Mouse (Mus musculus) megakaryocyte, adult 5-6 weeks (primary cell): ENCODE measurements around the gene Ccr1l1. TPM values are rescaled to one million over a fixed set of nuclear protein-coding genes. Genes with fewer than 3 reads are reported as not detected.

Experiments used
- ATAC-seq: 2 replicates; pipeline ENCODE4 v1.8.0; 2016; ENCODE audit warnings: mild to moderate bottlenecking, inconsistent platforms; ENCODE audit not compliant: poor library complexity, severe bottlenecking
- total RNA-seq, 2 experiments: library from RNA; stranded (forward) in 1 of 2; stranded (reverse) in 1 of 2; fragments of 153-499, 151-499 nt in 1 of 2; fragments of 221-1000, 200-1000 nt in 1 of 2; gene quantifications; 2 replicates each; pipeline versions ENCODE4 v1.2.3 to v1.2.4; 2015 to 2017

Gene Ccr1l1
- total RNA-seq (2015) = 0.23 and 1.0 TPM in 2 replicates
- total RNA-seq (2017) = 0.33 TPM in 1 of 2 replicates, not detected in the other

DNA sequence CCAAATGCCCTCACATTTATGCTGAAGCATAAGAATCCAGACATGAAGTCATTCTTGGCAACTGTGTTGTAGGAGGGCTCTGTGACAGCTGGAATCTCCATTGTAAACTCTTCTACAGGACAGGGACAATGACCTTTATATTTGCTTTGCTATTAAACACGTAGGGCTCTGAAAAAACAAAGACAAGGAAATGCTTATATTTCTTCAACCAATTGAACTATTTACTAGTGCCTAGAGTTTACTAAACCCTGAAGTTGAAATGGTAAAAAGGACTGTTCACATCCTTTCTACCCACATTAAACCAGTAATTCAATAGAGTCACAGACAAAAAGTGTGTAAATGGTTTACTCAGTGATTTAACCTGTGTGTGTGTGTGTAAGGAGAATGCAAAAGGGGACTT lies at the start of gene Ccr1l1:
TSS of gene Ccr1l1 (minus strand) at position 101 of the 400 bp plus-strand sequence.
- ATAC-seq = no peak

DNA sequence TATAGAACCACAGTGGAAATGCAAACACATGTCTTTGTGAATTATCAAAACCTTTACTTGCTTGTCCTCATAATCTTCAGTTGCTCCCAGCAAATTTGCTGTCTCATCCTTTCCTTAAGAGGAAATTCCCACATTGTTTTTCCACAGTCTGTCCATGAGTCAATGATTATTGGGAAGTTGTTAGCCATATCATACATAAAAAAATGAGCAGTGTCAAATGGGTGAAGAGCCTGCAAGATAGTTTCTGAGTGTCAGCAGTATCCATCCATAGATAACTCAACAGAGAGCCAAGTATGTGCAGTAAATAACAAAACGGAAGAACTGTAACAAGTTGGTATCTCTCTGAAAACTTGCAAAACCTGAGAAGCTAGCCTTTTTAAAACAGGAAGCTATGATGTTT lies 43.5 kb upstream of the Ccr1l1 start, which contains the start of gene Ccr3:
TSS of gene Ccr3 (plus strand) at position 301 of the 400 bp plus-strand sequence.
- peak; percentile 47; the same call in 1 of the 2 replicates for ATAC-seq

DNA sequence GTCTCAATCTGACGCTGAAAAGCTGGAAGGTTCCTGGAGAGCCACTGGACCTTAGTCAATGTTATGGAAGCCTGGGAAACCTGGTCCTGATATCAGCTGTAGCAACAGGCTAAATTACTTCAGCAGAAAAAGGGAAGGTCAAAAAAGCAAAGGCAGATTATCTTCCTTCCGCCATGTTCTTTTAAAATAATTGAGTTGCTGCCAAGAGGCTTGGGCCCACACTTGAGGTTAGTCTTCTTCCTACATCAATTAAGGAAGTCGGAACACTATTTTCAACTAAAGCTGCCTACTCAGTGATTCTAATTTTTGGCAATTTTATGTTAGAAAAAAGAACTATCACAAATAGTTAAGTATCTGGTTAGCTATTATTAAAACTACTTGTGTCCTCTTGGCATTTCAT lies 41.7 kb upstream of the Ccr1l1 start:
- peak; percentile 78 for ATAC-seq

DNA sequence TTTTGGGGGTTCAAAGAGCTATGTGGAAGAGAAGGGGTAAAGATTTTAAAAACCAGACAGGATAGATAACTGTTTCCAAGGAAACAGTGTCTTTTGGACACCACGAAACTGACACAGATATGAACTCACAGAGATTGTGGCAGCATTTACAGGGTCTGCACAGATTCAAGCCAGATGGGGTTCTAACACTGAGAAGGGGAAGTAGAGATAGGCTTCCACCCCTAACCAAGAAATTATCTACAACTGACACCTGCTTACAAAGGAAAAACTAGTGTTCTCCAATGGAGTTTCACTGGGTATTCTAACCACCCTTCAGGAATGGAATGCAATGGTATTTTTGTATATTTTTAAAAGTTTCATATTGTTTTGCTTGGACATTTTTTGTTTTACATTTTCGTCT lies 37.8 kb upstream of the Ccr1l1 start:
- no peak for ATAC-seq

DNA sequence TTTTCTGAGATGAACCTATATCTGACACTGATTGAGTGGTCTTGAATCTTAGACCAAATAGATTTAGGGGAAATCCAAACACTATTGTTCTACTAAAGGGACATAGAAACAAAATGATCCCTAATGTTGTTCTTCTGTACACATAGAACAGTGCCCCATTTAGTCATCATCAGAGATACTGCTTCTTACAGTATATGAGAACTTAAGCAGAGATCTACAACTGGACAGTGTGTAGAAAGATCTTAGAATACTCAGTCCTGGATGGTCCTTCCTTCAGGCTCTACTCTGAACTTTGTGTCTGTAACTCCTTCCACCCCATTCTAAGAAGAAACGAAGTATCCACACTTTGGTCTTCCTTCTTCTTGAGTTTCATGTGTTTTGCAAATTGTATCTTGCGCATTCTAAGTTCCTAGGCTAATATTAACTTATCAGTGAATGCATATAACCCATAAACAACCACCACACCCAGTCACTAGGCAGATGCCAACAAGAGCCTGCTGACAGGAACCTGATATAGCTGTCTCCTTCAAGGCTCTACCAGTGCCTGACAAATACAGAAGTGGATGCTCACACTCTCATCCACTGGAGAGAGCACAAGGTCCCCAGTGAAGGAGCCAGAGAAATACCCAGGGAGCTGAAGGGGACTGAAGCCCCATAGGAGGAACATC lies 36.9 kb upstream of the Ccr1l1 start:
- ATAC-seq = no peak

DNA sequence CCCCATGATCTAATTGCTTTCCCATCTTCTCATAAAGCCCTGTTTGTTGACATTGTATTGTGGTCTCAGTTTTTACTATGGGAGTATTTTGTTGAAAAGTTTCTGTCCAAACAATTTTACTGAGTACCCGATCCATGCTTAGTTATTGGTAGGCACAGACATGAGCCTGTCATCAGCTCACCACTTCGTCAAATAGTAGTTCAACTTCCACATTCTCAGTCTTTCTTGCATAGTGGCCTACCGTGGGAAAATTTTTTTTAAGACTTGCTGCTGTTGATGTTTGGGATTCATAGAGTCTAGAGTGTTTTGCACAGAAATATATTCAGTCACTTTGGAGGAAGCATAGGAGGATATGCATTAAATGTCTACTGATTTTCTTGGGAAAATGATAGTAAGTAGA lies 35.1 kb upstream of the Ccr1l1 start:
- peak; percentile 52 for ATAC-seq

DNA sequence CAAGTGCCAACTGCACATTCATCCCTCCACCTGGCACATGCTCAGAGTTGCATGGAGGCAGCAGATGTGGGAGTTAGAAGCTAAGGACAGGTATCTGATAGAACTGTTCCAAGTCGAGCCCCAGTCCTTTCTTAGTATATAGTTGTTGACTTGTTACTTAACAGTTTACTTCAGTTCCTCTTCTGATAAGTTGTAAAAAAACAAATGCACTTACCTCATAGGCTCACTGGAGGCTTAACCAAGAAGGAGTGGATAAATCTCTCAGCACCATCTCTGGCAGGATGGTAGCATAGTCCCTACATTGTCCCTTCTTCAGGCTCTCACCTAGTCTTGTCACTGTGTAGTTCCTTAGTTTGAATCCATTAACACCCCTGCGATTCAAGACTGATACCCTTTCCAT lies 34.5 kb upstream of the Ccr1l1 start:
- ATAC-seq = peak; percentile 56

DNA sequence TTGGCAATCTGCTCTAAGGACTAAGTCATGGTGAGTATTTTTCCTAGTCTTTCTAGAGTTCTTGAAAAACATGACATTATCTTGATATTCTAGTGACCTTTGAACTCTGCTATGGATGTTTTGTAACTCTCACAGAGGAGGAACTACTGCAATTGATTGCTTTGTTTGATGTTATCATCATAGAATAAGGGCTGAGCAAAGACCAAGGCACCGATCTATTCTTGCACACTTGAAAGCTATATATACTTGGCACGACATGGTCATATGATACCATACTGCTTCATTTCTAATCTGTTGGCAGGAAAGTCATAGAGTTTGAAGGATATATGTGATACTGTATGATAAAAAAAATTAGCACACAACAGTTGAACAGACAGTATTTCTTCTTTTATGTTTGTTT lies 21.6 kb upstream of the Ccr1l1 start:
- ATAC-seq = peak; percentile 56; the same call in 1 of the 2 replicates

DNA sequence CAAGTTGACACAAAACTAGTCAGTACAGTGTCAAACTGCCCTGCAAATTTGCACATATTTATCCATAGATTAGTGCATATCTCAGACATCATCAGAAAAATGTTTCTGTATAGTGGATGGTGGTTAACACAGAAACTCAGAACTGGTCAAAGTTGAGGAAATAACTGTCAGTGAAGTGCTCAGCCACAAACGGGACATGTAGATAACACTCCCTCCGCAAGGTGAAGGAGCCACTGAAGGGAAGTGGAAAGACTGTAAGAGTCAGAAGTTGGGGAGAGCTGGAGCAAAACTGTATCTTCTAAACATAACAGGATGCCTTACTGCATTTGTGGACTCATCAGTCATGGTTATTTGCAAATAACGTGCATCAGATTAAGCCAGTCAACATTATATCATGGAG lies 19.5 kb upstream of the Ccr1l1 start:
- peak; percentile 62 for ATAC-seq

DNA sequence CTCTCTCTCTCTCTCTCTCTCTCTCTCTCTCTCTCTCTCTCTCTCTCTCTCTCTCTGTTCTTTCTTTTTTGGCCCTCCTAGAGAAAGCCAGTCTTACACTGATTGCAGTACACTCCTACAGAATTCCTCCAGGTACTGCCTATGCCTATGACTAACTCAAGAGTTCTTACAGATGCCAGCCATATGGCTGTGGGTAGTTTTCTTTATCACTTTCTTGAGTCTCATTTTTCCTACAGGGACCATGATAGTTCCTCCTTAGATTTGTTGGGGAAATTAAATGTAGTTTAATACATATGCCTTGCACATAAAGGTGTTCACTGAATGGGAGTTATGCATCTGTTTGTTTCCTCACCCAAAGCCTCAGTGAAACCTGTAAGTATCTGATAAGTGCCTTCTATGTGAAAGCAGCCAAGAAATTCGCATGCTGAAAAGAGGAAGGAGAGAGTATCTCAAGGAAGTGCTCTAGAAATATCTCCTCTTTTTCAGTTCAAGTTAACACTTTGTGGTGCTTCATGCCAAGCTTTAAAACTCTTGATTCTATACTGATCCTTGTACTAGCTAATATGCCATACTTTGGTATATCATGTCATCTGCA lies 13.2 kb upstream of the Ccr1l1 start:
- peak; percentile 89 for ATAC-seq

DNA sequence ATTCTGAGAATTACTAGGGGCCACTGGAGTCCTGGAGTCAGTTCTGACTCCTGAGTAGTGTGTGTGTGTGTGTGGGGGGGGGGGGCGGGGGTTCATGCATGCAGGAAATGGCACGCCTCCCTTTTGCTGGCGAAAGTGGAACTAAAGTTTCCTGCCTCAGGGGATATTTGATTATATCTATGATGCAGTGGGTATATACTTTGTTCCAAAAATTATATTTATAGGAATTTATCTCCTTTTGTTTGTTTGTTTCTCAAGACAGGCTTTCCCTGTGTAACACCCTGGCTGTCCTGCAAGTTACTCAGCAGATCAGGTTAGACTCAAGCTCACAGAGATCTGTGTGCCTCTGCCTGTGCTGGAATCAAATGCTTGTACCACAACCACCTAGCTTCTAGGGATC lies 11.5 kb upstream of the Ccr1l1 start:
- no peak for ATAC-seq

DNA sequence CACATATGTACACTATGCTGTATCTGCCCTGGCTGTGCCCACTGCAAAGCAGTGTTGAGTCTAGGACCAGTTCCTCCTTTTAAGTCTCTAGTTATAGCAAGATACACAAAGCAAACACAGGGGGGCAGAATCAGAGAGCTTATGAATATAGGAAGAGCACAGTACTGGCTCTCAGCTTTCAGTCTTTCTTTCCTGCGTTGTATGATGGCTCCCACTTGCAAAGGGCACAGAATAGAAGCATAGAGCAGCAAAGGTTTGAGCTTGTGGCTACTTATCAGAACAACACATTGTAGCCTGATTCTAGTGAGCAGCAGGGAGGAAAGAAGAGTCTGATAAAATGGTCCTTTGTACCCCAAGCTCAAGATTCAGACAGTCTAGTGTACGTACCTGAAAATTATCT lies 8.0 kb upstream of the Ccr1l1 start:
- peak; percentile 86 for ATAC-seq

DNA sequence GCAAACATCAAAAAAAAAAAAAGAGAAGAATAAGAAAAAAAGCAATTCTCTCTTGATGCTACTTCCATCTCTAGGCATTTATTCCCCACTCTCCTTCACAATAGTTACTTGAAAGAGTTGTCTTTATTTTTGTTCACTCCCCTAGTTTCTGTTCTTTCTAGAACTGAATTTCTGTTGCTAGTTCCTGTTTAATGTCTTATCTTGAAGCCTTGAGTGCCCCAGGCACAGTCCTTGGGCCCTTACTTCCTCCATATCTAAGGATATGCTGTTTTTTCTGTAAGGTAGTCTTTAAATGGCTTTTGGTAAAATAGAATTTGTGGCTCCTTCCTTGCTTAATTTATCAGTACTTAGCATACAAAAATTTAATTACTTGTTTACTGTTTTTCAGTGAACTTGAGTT lies 6.7 kb upstream of the Ccr1l1 start:
- peak; percentile 36 for ATAC-seq

DNA sequence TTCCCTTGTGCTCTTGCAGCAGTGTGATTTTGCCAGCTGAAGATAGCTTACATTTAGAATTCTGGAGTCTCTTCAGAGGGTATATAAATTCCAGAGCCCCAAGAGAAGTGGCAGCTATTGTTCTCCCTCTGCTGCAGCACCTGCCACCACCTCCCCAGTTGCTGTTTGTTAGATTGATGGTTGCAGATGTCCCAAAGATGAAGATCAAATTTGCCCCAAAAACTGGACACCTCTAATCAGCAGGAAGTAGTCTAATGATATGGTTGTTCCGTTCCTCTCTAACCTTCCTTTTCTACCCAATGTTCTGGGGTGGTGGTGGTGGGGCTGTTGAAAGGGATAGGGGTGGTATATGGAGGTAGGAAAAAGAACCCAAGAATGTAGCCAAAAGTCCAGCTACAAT lies 4.5 kb upstream of the Ccr1l1 start:
- ATAC-seq = no peak

DNA sequence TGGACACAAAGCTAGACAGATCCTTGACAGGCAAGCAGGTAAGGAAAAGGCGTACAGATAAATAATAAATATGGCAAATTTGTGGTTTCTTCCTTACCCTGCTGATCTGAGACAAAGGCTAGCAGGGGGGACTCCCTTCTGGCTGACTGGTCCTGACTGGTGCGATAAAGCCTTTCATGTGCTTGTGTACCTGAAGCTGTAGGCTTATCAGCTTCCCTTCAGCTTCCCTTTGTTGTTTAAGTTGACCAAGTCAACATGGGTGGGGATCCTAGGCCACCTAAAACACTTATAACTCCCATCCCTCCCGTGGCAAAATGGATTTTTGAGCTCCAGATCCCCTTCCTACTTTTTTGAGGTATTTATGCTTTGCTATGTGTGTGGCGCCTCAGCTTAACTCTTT lies 3.7 kb upstream of the Ccr1l1 start:
- no peak for ATAC-seq

DNA sequence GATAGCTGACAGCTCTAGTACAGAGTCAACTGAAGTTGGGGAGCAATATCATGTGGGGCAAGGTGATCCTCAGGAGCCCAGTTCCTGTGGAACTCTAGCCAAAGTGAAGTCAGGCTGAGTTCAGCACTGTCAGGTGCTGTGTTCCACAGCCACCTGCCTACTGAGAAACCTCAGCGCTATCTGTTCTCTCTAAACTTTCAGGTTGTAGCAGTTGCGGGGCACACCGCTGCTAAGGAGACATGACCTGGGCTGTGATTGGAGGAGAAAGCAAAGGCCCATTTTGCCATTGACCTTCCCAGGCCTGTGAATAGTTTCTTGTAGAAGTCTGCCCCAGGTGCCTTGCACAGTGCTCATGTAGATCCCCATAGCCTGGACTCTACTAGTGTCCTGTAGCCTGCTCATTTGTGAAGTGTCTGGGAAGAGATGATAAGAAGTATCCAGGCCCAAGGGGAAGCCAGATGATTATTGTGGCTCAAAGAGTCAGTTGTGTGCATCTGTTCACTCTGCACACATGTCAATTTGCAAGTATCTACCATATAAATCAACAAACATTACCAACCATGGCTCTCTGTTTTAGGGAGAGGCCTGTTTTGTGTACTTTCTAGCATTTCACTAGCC lies 2.8 kb upstream of the Ccr1l1 start:
- ATAC-seq = peak; percentile 31

DNA sequence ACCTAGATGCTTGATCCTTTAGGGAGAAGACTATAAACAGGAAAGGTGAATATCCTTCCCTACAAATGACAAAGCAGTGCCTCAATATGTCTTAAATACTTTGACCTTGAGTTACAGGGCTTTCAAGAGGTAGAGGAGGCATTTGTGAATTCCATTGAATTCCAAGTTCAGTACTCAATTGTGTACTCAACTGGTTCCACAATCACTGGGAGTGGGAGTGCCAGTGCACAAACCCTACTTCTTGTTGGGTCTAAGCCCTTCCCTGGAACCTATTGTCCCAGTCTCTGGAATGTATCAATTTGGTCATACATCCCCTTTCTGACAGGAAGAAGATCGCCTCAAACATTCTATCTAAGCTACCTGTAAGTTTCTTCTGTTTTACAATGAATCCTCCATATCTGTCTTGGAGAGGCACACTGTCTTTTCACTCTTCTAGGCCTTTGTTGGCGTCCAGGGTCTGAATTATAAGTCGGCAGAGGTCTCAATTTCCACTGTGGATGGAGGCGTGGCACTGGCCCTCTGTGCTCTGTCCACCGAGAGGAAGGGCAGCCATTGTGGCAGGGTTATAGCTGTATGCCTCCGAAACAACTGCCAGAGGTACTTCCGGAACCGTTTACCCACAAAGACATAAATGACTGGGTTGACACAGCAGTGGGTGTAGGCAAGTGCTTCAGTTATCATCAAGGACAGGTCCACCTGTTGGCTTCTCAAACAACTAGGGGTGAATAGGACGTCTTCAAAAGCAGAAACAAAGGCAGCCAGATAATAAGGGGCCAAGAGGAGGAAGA lies 1.1 kb downstream of the Ccr1l1 start:
- no peak for ATAC-seq

DNA sequence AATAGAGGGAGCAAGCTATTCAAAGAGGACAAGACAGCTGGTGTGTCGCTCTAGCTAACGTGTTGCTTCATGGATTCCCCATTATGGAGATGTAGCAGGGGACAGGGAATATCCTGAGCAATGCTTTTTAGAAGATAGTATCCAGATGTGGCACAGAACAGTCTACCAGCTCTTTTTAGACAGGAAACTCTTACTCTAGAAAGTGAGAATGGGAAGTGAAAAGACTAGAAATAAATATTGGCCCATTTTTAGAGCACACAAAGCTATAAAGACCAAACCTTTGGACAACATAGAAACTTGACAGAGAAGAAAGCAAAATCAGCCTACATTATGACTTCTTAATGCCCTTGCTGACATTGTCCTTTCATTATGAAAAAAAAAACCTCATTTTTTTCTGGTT lies 2.6 kb downstream of the Ccr1l1 start:
- ATAC-seq = no peak

DNA sequence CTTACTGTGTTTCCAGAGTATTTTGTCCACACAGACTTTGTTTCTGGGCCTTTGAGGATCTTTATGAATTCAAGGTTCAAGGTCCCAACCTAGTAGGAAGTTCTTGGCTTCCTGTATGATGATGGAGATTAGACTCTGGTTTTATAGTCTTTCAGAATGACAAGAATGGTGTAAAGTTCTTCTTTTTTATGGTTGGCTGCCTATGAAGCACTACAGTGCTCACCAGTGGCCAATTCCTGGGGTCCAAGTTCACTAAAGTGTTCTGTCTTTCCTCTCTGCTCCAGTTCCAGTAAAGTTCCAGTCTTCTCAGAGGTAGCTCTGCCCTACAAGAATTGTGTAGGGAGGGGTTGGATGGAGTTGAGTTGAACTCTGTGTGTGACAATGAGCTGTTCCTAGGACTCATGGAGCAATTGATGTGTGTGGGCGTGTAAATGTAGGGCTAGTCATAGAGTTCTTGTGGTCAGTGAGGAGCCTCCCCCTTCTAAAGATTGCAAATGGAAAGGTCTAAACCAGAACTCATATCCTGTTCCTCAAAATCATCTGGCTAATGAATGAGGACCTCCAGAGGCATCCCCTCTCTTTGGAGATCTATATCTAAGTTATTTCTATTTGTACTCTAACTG lies 9.8 kb downstream of the Ccr1l1 start, which contains the start of gene Ccr1:
TSS of gene Ccr1 (minus strand) at position 403 of the 623 bp plus-strand sequence.
- peak; percentile 79 for ATAC-seq

DNA sequence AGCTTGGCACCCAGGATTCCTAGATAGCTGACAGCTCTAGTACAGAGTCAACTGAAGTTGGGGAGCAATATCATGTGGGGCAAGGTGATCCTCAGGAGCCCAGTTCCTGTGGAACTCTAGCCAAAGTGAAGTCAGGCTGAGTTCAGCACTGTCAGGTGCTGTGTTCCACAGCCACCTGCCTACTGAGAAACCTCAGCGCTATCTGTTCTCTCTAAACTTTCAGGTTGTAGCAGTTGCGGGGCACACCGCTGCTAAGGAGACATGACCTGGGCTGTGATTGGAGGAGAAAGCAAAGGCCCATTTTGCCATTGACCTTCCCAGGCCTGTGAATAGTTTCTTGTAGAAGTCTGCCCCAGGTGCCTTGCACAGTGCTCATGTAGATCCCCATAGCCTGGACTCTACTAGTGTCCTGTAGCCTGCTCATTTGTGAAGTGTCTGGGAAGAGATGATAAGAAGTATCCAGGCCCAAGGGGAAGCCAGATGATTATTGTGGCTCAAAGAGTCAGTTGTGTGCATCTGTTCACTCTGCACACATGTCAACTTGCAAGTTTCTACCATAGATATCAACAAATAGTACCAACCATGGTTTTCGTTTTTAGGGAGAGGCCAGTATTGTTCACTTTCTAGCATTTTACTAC lies 11.2 kb downstream of the Ccr1l1 start:
- ATAC-seq = 0 out of 2 replicates have a peak, but pooled peaks have one; percentile 3
